ENCODE assay signal across 15 mouse cellular contexts in the genomic region with DNA sequence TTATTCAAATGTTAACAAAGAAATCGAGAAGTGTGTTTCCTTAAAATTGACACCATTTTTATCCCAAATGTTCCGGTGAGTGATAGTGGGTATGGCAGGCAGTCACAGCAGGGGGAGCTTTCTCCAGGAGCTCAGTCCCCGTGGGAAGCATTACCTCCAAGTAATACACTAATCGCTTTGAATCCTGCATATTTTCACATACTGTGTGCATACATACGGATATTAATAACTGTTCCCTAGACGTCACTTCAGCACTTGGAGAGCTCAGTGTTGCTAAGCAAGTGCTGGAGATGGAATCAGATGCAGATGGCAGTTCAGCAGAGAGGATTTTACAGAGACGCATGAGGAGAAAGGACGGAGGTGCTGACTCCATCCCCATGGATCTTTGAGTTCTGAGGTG.
DNase-seq lines count a peak whose midpoint lies in the region; ATAC-seq and TF ChIP-seq lines count a peak whose summit lies in the region.
"Had no signal": no experiment of that assay in that cellular context is flagged by ENCODE, and none has a peak within 500 bp of the region (broad histone marks: within the 10 kb centered on the region; RNA-seq: fewer than 3 reads in every experiment).

No protein-coding gene starts in this region.

- 48% methylated on average over 8 of the region's 8 CpGs for WGBS in heart, postnatal 0 days
- WGBS in heart, embryonic 10.5 days: 72% methylated on average over 8 of the region's 8 CpGs

- intact Hi-C loops in heart, postnatal 25 days (cut with DNase I): no loop called here
- intact Hi-C loops in left cerebral cortex, postnatal 14 days (cut with DNase I): no loop called here

- no peak for ATAC-seq in heart, postnatal 0 days (ENCODE audit: insufficient read depth, low read depth)

- H3K9ac ChIP-seq in heart, postnatal 0 days (replicated peaks; ENCODE audit: low read depth, low read length): no peak overlapping the region

- peaks cover 18% of the 10 kb centered on the region for H3K4me1 ChIP-seq in heart, postnatal 0 days (ENCODE audit: control insufficient read depth, insufficient read depth)
- H3K4me1 ChIP-seq in heart, embryonic 10.5 days: peaks cover 17% of the 10 kb centered on the region

- DNase-seq in heart, postnatal 0 days (ENCODE audit: low spot score): peak; percentile 51
- DNase-seq in heart, postnatal 25 days (ENCODE audit: low spot score): no peak
- DNase-seq in right cerebral cortex, adult 2 months (ENCODE audit: low spot score in 2 of 2): peak; percentile 22 to 30
- DNase-seq in right cerebral cortex, postnatal 14 days: no peak
- peak; percentile 33 to 38 for DNase-seq in left cerebral cortex, postnatal 14 days (ENCODE audit: low spot score in 2 of 2)
- DNase-seq in liver: no peak
- no peak for DNase-seq in adrenal gland, postnatal 10 days
- no peak for DNase-seq in heart, embryonic 10.5 days (ENCODE audit: low spot score)
- DNase-seq: adrenal gland, adult 8-10 months; heart, postnatal 14 days; kidney, adult 11 months; kidney, postnatal 4 days; lung, postnatal 10 days had no signal

- TF ChIP-seq CTCF in heart, postnatal 0 days (IDR thresholded peaks at IDR 0.05; ENCODE audit: low read depth): no peak

- TF ChIP-seq EP300 in heart, postnatal 0 days (IDR thresholded peaks at IDR 0.05; ENCODE audit: low read depth): no peak

- no peaks in the 10 kb centered on the region for H3K9me3 ChIP-seq in heart, postnatal 0 days (replicated peaks; ENCODE audit: control insufficient read depth, low read length)
- H3K9me3 ChIP-seq in heart, embryonic 10.5 days: no peaks in the 10 kb centered on the region

- no peaks in the 10 kb centered on the region for H3K27me3 ChIP-seq in heart, postnatal 0 days (ENCODE audit: control insufficient read depth, insufficient read depth, low read length)
- H3K27me3 ChIP-seq in heart, embryonic 10.5 days (ENCODE audit: insufficient read depth, poor library complexity, severe bottlenecking): no peaks in the 10 kb centered on the region

- no peak overlapping the region for H3K4me3 ChIP-seq in heart, postnatal 0 days (ENCODE audit: low read depth, low read length)
- no peak overlapping the region for H3K4me3 ChIP-seq in heart, embryonic 10.5 days
- H3K4me3 ChIP-seq: myocyte had no signal

- H3K4me2 ChIP-seq in heart, postnatal 0 days (ENCODE audit: low read depth, low read length): no peak overlapping the region
- H3K4me2 ChIP-seq: liver, embryonic 11.5 days had no signal

- H3K36me3 ChIP-seq in heart, postnatal 0 days (replicated peaks; ENCODE audit: control insufficient read depth, insufficient read depth, low read length): no peaks in the 10 kb centered on the region
- H3K36me3 ChIP-seq in heart, embryonic 10.5 days: no peaks in the 10 kb centered on the region

- no peak overlapping the region for H3K27ac ChIP-seq in heart, postnatal 0 days (ENCODE audit: low read depth)
- H3K27ac ChIP-seq in heart, embryonic 10.5 days: no peak overlapping the region

Comparison
In these comparisons a context has a peak if more than half of its experiments do, and no peak if none do; other contexts are left out.
1. DNase-seq: peak in heart, postnatal 0 days (single experiment), right cerebral cortex, adult 2 months (2 of 2) and left cerebral cortex, postnatal 14 days (2 of 2); none in heart, postnatal 25 days (single experiment), right cerebral cortex, postnatal 14 days (single experiment), liver (single experiment), adrenal gland, postnatal 10 days (single experiment) and heart, embryonic 10.5 days (single experiment).